Mouse (Mus musculus) naive thymus-derived CD4-positive, alpha-beta T cell, adult 2 months (primary cell): ENCODE measurements at regions not wholly inside any gene's neighbourhood (a gene's known extent, or its start where the extent isn't known, plus 50 kb on each side); places are given as distances from the start of the nearest gene placed in this dataset.

Source experiments
- DNase-seq: peaks from one replicate; pipeline ENCODE4 v3.0.0-alpha.2; 2011; ENCODE audit warnings: low read depth

DNA sequence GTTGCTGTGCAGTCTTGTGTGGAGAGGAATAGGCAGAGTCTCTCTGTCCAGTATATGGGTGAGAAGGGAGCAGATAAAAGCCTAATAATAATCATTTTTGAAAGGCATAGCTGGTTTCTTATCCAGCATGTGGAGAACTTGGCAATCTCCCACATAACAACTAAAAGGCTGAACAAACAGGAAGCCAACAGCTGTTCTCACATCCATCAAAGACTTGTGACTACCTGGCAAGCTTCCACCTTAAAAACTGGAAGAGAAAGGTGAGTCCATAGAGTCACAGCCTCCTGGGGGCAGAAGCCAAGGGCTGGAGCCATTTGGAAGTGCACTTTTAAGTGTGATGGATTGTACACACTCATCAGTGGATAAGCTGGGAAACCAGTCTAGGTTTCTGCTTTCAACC, 210.5 kb upstream of the Prok2 start:
- DNase-seq: no peak

DNA sequence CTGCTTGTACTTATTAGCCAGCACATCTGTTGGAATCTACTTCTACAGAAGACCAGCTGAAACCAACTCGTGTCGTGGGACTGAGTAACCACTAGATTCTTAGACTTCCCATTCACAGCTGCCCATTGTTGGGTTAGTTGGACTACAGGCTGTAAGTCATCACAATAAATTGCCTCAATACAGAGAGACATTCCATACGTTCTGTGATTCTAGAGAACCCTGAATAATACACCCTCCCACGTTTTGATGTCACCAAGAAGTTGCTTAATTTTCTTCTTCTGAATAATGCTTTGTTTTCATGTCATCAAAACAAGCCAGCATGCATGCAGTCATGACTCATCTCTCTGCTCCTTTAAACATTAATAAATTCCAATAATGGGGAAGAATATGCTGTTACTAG, 209.2 kb upstream of the Prok2 start:
- no peak for DNase-seq

DNA sequence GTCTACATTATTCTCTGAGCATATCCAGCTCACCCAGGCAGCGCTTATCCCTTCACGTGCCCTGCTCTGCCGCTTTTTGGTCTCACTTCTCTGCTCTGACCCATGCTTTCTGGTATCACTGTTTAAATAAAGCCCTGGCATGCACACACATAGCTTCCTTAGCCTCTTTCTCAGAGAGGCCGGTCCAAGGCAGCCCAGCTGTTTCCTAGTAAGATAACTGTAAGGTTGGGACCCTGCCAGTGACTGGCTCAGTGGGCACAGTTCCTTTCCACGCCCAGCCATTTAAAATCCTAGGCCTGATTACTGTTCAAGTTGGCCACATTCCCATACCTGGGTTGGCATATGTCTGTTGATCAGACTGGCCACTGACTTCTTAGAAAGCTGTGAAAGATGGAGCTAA, 208.2 kb upstream of the Prok2 start:
- no peak for DNase-seq

DNA sequence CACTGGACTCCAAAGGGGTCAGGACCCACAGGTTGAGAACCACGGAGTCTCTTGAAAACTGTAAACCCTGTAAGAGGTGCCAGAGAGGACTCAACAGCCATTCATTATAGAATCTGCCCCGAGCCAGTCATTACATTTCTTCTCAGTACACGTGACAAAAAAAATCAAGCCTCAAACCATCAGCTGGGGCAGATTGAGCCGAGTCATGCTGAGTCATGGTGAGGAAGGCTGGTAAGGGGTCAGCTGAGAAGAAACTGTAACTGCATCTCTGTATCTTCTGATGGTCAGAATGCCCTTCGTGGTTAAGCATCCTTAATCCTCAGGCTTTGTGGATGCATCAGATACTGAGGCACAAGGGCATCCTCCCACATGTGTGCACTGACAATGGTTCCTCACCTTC, 207.2 kb upstream of the Prok2 start:
- no peak for DNase-seq

DNA sequence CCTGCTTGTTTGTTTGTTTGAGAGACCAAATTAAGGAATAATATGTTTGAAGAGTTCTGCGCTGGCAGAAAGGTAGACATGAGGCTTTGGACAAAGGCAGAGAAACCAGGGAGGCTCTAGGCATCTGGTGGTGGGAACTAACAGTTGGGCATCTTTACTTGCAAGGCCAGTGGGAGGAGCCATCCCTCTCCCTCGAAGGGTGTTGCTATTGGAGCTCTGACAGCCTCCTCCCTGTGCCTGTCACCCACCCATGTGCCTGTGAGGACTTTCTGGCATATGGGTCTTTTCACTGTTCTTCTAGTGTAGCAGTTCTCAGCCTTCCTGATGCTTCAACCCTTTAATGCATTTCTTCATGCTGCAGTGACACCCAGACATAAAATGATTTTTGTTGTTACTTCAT, 206.7 kb upstream of the Prok2 start:
- DNase-seq: no peak

DNA sequence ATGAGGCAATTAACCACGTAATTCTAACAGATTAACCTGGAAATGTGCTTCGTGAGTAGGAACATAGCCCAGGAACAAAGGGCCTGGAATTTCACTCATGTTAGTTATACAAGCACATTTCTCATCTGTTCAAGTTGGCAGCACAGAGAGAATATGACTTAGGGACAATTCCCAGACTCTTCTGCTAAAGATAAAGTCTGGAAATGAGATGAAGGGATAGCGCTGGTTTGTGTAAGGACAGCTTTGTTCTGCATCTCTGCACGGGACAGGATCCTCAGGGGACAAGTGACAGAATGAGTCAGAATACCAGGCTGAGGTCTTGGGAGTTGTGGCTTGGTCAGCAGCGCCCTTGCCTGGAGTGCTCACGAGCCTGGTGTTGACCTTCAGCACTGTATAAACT, 206.2 kb upstream of the Prok2 start:
- no peak for DNase-seq

DNA sequence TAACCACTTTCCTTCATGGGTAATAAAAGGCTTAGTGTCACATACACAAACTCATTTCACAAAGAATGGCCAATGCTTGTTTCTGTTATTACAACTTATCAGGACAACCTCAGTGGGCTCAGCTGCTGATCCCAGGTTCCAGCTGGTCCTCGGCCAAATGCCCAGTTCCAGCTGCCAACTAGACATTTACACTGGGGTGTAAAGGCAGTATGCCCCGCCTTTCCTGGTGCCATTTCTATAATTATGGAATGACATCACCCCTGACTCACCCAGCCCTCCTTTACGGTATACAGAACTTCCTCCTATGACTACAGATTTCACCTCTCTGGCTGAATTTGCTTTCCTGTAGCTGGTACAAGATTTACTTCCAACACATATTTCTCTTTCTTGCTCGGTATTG, 205.4 kb upstream of the Prok2 start:
- DNase-seq: no peak

DNA sequence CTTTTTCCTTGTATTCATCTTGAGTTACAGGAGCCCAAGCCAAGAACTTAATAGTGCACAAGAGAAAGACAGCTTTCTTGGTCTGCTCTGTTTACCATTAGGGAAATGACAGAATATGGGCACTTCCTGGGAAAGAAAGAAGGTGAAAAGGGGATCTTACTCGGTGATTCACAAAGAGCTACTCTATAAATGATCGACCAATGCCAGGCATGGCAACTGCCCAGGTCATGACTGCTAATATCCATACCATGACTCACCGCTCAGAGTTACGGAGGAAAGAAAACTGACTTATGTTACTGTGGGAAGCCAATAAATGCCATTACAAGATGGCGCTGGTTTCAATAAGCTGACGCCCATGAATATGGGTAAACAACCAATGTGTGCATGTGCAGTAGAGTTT, 204.1 kb upstream of the Prok2 start:
- no peak for DNase-seq

DNA sequence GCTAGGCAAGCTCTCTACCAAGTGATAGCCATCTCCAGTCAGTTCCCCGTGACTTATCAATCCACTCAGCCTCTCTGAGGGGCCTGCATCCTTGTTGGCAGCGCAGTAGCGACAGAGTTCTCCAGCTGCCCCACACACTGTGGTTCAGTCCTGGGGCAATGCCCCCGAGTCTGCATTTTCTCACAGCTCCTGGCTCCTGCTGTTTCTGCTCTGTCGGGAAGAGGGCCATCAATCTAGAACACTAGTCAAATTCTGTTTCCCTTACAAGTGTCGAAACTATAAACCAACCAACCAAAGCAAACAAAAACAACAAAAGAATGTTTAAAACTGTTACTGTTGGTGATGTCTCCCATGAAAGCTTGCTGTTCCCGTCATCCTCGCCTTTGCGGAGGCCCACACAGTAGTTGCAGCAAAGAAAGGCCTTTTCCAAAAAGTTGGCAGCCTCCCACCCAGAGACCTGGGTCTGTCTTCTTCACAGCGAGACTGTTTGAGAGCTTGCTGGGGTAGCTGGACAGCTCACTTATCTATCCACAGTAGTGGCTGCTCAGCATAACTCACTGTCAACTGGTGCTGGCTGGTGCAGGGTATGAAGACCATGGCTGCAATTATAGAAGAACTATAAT, 201.9 kb upstream of the Prok2 start:
- no peak for DNase-seq

DNA sequence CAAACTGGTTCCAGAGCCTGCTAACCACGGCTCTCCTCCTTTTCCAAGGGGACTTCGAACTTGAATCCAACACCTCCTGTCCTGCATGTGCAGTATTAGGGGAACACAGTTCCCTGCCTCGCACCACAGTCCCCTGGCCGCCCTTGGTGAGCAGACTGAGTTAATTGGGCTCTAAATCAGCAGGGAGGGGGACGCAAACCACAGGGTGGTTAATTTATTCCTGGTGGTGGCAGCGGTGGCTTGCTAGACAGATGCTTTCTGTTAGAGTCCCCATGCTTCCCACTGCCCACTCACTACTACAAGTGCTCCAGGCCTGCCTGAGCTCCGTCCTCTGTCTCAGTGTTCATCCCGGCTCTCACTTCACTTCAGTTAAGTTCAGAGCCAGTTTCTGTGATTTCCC, 198.0 kb upstream of the Prok2 start:
- no peak for DNase-seq

DNA sequence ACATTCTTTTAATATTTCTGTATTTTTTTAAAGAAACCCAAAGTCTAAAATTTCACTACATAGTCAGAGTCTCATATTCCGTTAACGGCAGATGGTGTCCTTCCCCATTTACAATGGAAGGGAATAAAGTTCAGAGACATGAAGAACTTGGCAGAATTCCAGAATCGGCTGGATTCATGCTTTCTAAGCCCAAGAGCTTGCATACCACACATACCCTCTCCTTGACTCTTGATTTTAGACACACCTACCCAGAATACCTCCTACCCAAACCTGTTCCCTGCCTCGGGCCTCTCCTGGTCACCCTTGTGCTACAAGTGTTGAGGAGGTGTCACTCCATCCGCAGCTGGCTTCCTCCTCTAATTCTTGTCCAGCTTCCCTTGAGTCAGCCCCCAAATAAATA, 195.8 kb upstream of the Prok2 start:
- DNase-seq: no peak

DNA sequence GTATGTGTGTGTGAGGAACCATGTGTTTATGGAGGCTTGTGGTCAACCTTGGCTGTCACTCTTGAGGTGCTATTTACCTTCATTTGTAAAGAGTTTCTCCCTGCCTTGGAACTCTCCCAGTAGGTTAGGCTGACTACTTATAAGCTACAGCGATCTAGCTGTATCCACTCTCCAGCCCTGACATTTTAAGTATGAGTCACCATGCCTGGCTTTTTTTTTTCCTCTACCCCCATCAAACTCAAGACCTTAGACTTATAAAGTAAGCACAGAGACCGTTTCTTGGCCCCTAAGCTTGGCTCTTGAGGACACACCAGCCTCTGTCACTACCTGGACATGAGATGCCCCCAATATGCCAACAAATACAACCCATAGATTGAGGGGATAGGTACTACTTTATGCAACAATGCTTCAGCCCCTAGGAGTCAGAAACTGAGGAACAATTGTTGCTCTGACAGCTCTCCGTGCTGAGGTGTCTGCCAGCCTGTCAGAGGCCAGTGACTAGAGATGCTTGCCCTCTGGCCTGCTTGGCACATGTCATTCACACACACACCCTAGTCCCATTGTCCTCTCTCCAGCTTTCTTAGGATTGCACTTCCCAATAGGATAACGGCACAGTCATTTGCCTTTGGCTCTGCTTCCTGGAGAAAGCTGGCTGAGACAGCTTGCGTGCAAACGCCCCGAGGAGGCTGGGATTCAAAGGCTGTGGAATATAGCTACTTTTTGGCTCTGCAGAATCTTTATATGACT, 193.8 kb upstream of the Prok2 start:
- no peak for DNase-seq

DNA sequence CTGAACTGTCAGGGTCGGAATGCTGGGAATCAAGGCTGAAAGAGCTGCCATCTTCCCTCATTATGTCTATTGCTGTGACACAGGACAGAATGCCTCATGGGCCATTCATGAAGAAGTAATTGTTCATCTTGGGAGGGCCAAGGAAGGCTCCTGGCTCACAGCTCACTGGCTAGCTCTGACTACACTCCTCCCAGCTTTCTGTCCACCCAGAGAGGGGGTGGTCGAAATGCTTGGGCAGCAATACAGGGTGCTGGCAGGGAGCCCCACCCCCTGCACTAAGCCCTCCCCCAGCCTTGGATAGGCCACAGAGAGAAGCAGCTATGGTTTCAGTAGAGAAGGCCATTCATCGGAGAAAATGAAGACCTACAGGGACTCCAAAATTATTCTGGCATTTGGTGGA, 192.2 kb upstream of the Prok2 start:
- DNase-seq: no peak

DNA sequence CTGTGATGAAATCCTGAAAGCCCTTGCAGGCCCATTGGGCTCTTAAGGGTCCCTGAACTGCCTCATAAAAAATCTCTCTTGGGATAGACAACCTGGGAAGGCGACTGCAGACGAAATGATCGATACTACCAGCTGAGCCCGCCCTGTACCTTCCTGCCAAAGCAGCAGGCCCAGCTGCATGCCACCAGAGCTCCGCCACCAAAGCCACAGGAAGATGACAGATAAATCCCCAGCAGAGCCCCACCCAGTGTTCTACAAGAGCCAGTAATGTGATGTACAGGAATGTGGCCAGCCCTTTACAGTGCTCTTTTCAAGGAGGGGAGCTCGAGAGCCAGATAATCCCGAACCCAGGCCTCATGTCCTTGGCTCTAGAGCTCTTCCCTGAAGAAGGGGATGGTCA, 183.7 kb upstream of the Prok2 start:
- peak; percentile 43 for DNase-seq

DNA sequence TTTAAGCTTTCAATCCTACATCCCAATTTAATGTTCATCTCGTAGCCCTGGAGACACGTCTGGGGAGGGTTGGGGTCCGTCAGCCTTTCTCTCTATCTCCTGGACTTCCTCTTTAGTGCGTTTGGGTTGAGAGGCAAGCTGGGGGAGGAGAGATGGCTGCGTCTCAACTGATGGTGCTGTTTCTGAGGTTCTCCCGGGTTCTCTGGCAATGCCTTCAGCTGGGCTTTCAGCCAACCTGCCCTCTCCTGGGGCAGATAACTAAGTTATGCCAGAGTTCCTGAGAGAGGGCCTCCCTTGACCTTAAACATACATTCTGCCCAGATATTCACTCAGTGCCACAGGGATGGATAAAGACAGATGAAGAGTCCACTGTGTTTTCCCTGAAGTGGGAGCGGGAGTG, 183.3 kb upstream of the Prok2 start:
- DNase-seq: no peak

DNA sequence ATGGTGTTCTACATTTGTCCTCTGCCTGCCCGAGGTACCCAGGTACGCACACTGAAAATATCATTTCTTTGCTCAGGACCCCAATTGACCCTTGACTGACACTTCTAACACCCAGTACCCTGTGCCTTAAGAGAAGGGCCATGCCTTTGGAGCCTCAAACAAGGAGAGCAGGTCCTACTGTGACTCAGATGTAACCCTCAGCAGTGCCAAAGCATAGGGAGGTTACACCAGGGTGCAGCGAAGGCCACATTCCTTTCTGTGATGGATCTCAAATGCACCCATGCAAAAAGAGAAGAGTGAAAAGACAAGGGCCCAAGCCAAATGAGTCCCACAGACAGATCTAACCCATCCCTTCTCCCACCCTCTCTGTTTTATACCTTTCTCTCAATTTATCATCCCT, 181.9 kb upstream of the Prok2 start:
- DNase-seq: no peak

DNA sequence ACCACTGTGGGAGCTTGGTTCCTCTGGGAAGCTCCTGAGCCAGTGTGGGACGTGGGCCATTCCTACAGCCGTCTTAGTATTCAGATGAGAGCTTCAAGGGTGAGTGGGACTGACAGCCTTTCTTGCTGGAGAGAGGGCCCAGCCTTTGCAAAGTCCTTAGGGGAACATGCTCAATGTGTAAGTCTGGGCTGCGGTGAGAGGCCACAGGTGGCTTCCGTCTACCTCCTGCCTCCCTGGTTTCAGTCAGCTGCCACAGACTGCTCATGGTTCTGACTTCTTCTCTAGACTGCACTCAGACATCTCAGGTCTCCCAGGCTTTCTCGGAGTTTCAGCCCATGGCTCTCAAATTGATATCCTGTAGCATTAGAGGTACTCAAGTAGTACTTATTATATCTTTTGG, 179.0 kb upstream of the Prok2 start:
- DNase-seq: no peak

DNA sequence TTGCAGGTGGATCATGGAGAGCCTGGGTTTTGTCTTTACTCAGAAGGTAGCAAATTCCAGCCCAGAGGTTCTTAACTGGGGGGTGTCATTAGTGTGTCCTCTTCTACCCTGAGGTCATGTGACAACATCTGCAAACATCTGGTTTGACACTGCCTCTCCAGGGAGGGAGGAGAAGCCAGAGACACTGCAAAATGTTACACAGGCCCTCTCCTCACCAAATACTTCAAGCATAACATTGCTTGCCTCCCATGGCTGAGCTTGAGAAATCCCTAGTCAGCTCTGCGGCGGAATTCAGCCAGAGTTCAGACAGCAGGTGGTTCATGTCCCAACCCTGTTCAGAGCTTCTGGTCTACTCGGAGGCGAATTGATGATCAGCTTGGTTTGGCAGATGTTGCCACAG, 178.4 kb upstream of the Prok2 start:
- no peak for DNase-seq

DNA sequence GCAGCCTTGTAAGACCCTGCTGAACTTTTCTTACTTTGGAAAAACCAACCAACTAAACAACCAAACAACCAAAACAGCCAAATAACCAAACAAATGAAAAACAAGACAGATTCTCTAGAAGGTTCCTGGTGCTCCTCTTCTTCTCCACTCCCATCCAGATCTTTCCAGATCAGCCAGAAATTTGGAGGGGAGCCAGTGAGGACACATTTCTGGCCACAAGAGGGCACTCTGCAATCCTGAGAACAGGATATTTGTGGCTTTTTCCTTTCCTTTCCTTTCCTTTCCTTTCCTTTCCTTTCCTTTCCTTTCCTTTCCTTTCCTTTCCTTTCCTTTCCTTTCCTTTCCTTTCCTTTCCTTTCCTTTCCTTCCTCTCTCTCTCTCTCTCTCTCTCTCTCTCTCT, 177.9 kb upstream of the Prok2 start:
- peak; percentile 10 for DNase-seq

DNA sequence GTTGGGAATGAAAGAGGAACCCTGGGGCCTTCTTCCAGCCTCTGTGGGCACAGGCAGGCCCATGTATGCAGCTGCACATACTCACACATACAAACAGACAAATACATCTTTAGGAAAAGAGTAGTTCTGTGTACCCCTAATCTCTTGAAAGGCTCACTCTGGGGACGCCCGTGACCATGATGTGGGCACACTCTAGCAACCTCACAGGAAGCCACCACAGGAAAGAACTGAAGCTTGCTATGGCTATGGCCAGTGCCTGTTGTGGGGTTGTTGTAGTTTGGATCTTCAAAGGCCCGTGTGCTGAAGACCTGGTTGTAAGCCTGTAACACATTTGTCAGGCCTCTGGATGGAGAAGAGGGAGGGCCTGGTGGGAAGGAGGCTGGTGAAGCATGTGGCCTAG, 175.4 kb upstream of the Prok2 start:
- peak; percentile 4 for DNase-seq

DNA sequence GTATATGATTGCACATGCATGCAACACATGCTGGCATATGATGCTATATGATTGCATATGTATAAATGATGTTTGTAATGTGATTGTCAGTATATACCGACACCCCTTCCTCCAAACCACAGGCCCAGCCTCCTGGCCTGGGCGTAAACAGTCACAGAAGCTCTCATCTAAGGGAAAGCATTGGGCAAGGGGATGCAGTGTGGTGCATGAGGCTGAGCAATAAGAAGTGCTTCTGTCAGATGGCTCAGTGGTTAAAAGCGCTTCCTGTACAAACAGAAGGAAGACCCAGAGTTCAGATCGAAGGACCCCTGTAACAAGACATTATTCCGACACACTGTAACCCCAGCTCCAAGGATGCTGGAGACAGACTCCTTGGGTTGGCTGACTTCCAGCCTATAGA, 175.0 kb upstream of the Prok2 start:
- DNase-seq: peak; percentile 12

DNA sequence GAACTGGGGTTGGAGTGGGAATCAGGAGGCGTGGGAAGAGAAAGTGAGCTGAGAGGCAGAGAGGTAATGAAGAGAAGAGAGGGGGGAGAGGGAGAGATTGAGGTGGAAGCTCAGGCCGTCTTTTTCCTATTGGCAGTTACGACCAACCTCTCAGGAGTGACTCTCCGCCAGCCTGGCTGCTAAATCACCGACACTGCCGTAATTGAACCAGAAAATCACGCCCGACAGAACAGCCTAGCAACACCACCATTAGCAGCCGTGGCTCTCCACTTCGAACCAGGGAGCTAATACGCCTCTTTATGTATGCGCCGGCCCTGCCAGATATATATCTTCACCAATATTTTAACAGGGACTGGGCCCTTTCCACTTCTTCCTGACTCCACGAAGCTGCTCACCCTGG, 173.5 kb upstream of the Prok2 start:
- DNase-seq: no peak

DNA sequence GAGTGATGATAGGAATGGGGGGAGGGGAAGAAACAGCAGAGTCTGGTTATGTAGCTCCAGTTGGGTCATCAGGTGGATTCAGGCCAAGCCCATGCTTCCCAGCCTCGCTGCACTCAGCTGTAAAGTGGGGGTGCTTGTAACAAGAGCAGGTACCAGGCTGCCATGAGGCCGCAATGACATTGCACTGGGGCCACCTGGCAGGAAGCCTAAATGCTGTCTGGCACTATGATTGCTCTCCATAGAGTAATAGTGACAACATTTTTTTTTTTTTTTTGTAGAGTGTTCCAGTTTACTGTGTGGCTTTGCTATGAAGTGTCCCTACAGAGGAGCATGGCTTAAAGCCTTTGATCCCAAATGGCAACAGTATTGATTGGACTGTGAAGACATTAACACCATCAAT, 171.9 kb upstream of the Prok2 start:
- DNase-seq: no peak

DNA sequence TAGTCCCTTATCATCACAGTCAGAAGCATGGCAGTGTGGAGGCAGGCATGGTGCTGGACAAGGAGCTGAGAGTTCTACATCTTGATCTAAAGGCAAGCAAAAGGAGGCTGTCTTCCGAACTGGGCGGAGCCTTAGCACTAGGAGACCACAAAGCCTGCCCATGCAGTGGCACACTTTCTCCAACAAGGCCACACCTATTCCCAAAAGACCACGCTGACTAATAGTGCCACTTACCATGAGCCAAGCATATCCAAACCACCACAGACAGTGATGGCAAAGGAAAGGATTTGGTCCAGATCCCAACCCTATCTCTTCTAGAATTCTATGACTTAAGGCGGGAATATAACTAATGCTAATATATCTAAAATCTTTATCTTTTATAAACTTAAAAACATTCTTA, 169.4 kb upstream of the Prok2 start:
- no peak for DNase-seq
